Mouse (Mus musculus) left cerebral cortex, adult 11 months (tissue): ENCODE data around the gene Icosl.
"Not testable (repeated sequence)": the region's sequence is repeated elsewhere in the genome, so short reads cannot be mapped to it uniquely, and the experiment has no call there.

ENCODE experiments used
- DNase-seq: peaks from one replicate; pipeline ENCODE4 v3.0.0; 2022; ENCODE audit warnings: low spot score

Gene Icosl

GRCm38 (mm10) chr10:78074977-78075376 lies 5.9 kb downstream of the Icosl start:
- DNase-seq = no peak

- DNase-seq = no peak
These were observed 8.8 kb downstream of the Icosl start for GRCm38 (mm10) chr10:78077862-78078261.

- no peak for DNase-seq
These were observed 9.2 kb downstream of the Icosl start for GRCm38 (mm10) chr10:78078276-78078675.

- no peak for DNase-seq
These were observed 11.0 kb downstream of the Icosl start for GRCm38 (mm10) chr10:78079955-78080591.

GRCm38 (mm10) chr10:78084073-78084472 lies 15.0 kb downstream of the Icosl start:
- no peak for DNase-seq

- no peak for DNase-seq
These were observed 16.6 kb downstream of the Icosl start for GRCm38 (mm10) chr10:78085711-78086110.

GRCm38 (mm10) chr10:78086444-78087061 lies 17.5 kb downstream of the Icosl start:
- no peak for DNase-seq

- no peak for DNase-seq
These were observed 18.0 kb downstream of the Icosl start for GRCm38 (mm10) chr10:78087101-78087511.

GRCm38 (mm10) chr10:78090246-78090645 lies 21.1 kb downstream of the Icosl start:
- no peak for DNase-seq

GRCm38 (mm10) chr10:78090706-78091491 lies 21.8 kb downstream of the Icosl start:
- no peak for DNase-seq

- DNase-seq = no peak
These were observed 23.0 kb downstream of the Icosl start for GRCm38 (mm10) chr10:78091865-78092724.

- DNase-seq = no peak
These were observed 23.6 kb downstream of the Icosl start for GRCm38 (mm10) chr10:78092725-78093029.

GRCm38 (mm10) chr10:78095221-78095620 lies 26.1 kb downstream of the Icosl start:
- no peak for DNase-seq

GRCm38 (mm10) chr10:78095954-78096931 lies 27.1 kb downstream of the Icosl start:
- no peak for DNase-seq

GRCm38 (mm10) chr10:78099860-78100259 lies 30.8 kb downstream of the Icosl start:
- DNase-seq = not testable (repeated sequence)

- no peak for DNase-seq
These were observed 32.1 kb downstream of the Icosl start for GRCm38 (mm10) chr10:78100989-78101780.

- DNase-seq = no peak
These were observed 35.7 kb downstream of the Icosl start for GRCm38 (mm10) chr10:78104555-78105490.

GRCm38 (mm10) chr10:78105548-78105947 lies 36.4 kb downstream of the Icosl start:
- peak; percentile 18 for DNase-seq

- DNase-seq = no peak
These were observed 45.5 kb downstream of the Icosl start for GRCm38 (mm10) chr10:78114521-78115092.
